Mouse (Mus musculus) limb, embryonic 10.5 days (tissue): ENCODE results near the gene Wfdc9. TPM values are rescaled to one million over a fixed set of nuclear protein-coding genes. Genes with fewer than 3 reads are reported as not detected.
A peak's percentile ranks its signal among the peaks of the same experiment; 100 is the strongest.

Experiments used
- DNase-seq: peaks from one replicate; pipeline ENCODE4 v3.0.0-alpha.2; 2017; ENCODE audit warnings: low spot score
- H3K27ac ChIP-seq: fragments of 300-500 bp; sonication (generic); 2 replicates; pipeline ENCODE4 v1.5.1; 2016; ENCODE audit warnings: mild to moderate bottlenecking
- H3K27me3 ChIP-seq: fragments of 300-500 bp; sonication (generic); 2 replicates; pipeline ENCODE4 v1.6.1; 2016; ENCODE audit warnings: low read depth, mild to moderate bottlenecking; ENCODE audit not compliant: poor library complexity, severe bottlenecking
- H3K36me3 ChIP-seq: fragments of 300-500 bp; sonication (generic); 2 replicates; pipeline ENCODE4 v1.6.1; 2016; ENCODE audit warnings: mild to moderate bottlenecking, moderate library complexity
- H3K4me1 ChIP-seq: fragments of 300-500 bp; sonication (generic); 2 replicates; pipeline ENCODE4 v1.6.1; 2016
- H3K4me3 ChIP-seq: fragments of 300-500 bp; sonication (generic); 2 replicates; pipeline ENCODE4 v1.5.1; 2016; ENCODE audit warnings: mild to moderate bottlenecking, moderate library complexity
- H3K9me3 ChIP-seq: fragments of 300-500 bp; sonication (generic); replicated peaks from 2 replicates; pipeline ENCODE4 v1.6.1; 2016; ENCODE audit warnings: mild to moderate bottlenecking
- WGBS: fragments of 180-500 bp; shearing (Covaris S2); methylation state at CpG from one replicate; pipeline ENCODE4 v1.1.7; 2016; 5-methylcytosine and 5-hydroxymethylcytosine counted together
- polyA plus RNA-seq: library from polyadenylated mRNA; unstranded; fragments of >200 nt; fragmentation: Nextera tagmentation; extraction: Ambion mirVana; gene quantifications from 2 replicates; pipeline ENCODE4 v1.2.1, GENCODE M21; 2016

Wfdc9 gene
- not detected in 2 replicates for polyA plus RNA-seq

DNA sequence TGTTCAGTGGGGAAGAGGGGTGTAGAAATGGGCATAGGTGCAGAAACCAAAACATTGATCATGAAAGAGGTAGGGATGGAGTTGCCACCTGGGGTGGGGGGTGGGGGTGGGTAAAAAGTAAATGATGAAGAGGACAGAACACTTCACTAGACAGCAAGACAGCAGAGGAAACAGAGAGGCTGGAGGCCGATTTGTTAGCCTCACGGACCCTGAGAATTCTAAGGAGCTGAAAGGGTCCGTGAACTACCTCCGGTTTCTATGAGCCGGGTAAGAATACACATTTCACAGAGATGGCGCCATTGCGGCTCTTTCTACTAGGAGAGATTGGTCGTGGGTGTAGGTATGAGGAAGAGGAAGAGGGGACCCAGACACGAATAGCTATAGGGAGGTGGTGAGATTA is at the start of gene Wfdc9:
Gene Wfdc9 (minus strand): TSS at position 101 of the 400 bp plus-strand sequence.
- H3K27ac ChIP-seq: no peak within 1 kb of the TSS
- 84% methylated on average over 9 of the region's 9 CpGs for WGBS
- no peak within 1 kb of the TSS for H3K4me3 ChIP-seq
- no peak for DNase-seq
- H3K4me1 ChIP-seq: no peaks in the 10 kb centered on the region
- no peaks in the 10 kb centered on the region for H3K36me3 ChIP-seq
- 0 out of 2 replicates have a peak, but pooled peaks cover 4% of the 10 kb centered on the region for H3K27me3 ChIP-seq
- H3K9me3 ChIP-seq: no peaks in the 10 kb centered on the region

DNA sequence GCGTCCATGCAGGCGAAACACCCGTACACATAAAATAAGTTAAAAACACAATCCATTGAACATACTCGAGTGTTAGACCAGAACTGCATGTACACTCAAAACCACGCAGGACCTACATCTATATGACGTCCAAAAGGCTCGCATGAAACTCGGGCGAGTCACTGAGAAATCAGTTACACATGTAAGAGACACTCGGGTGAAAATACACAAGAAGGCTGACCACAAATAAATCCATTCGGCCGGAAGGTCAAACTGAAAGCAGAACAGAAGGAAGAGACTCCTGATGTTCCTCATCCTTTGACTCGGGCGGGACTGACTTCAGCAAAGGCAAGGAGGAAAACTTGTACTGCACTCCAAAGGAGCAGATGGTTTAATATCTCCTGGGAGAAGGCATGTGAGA is 49.6 kb upstream of the Wfdc9 start:
- WGBS: 94% methylated on average over 14 of the region's 14 CpGs
- Histone ChIP-seq H3K27me3 (no peaks in the 10 kb centered on the region), H3K27ac (no peak overlapping the region), H3K4me3 (no peak overlapping the region), H3K4me1 (no peaks in the 10 kb centered on the region), H3K36me3 (no peaks in the 10 kb centered on the region), H3K9me3 (no peaks in the 10 kb centered on the region)
- no peak for DNase-seq

DNA sequence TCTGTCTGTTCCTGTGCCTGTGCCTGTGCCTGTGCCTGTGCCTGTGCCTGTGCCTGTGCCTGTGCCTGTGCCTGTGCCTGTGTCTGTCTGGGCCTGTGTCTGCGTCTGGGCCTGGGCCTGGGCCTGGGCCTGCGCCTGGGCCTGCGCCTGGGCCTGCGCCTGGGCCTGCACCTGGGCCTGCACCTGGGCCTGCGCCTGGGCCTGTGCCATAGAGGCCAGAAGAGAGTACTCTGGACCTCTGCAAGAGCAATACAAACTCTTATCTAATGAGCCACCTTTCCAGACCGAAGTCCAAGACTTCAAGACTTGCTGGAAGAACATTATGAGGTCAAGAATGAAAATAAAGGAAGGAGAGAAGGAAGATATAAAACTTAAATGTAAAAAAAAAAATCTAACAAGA is 48.9 kb upstream of the Wfdc9 start:
- no peaks in the 10 kb centered on the region for H3K36me3 ChIP-seq
- H3K9me3 ChIP-seq: no peaks in the 10 kb centered on the region
- no peak overlapping the region for H3K4me3 ChIP-seq
- WGBS: 92% methylated on average over 6 of the region's 6 CpGs
- no peaks in the 10 kb centered on the region for H3K4me1 ChIP-seq
- no peak for DNase-seq
- no peaks in the 10 kb centered on the region for H3K27me3 ChIP-seq
- no peak overlapping the region for H3K27ac ChIP-seq

DNA sequence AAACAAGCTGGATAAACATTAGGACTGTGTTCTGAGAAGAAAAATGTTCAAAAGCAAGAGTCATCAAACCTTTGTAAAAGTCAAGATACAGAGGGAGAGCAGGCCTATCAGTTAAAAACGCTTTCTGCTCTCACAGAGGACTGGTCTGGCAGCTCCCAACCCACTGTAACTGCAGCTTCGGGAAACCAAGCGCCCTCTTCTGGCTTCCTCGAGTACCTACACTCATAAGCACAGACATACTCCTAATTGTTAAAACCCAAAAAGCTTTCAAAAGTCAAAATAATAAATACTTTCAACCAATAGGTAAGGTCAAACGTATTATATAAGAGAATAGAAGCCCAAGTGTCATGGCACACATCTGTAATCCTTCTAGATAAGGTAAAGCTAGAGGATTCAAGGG is 47.9 kb upstream of the Wfdc9 start:
- no peaks in the 10 kb centered on the region for H3K9me3 ChIP-seq
- H3K27ac ChIP-seq: no peak overlapping the region
- DNase-seq: no peak
- 83% methylated on average over 5 of the region's 5 CpGs for WGBS
- no peak overlapping the region for H3K4me3 ChIP-seq
- H3K4me1 ChIP-seq: no peaks in the 10 kb centered on the region
- H3K27me3 ChIP-seq: no peaks in the 10 kb centered on the region
- no peaks in the 10 kb centered on the region for H3K36me3 ChIP-seq

DNA sequence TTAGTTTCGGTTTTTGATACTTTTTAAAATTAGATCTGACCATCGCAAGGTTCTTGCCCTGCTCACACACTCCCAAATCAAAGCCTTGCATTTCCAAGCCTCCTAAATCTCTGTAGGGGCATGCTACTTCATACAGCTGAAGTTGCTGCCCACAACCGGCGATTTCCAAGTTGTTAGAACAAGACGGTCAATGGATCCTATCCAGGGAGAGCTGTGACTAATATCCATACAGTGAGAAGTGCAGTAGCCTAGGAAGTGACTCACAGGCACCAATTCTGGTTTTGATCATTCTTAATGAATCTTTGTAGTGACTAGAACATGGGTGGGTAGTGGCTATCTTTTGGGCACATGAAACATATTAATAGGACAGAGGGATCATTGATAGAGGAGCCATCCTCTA is 45.4 kb upstream of the Wfdc9 start:
- 92% methylated on average over 5 of the region's 5 CpGs for WGBS

DNA sequence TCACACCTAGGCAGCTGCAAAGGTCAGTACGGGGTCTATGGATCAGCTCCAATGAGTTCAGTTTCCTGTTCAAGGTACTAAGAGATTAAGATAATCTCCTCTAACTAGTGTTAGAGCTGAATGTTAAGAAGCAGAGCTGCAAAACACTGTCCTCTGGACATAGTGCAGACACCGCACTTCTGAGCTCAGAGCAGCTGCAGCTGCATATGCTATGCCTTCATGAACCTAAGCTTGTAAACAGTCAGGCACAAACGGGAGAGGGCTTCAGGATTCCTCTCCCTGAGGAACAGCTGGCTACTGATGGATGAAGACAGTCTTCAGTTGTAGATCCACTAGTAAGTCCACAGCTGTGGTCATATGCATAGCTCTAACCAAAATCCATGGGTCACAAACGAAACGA is 44.6 kb upstream of the Wfdc9 start:
- no peaks in the 10 kb centered on the region for H3K27me3 ChIP-seq
- no peaks in the 10 kb centered on the region for H3K9me3 ChIP-seq
- H3K4me1 ChIP-seq: no peaks in the 10 kb centered on the region
- H3K36me3 ChIP-seq: no peaks in the 10 kb centered on the region
- WGBS: 79% methylated on average over 5 of the region's 5 CpGs
- no peak overlapping the region for H3K27ac ChIP-seq
- DNase-seq: no peak
- no peak overlapping the region for H3K4me3 ChIP-seq

More for the DNA sequence above, 45.4 kb upstream of the Wfdc9 start:
- H3K27me3 ChIP-seq: no peaks in the 10 kb centered on the region
- H3K4me3 ChIP-seq: no peak overlapping the region
- H3K4me1 ChIP-seq: no peaks in the 10 kb centered on the region
- H3K36me3 ChIP-seq: no peaks in the 10 kb centered on the region
- H3K9me3 ChIP-seq: no peaks in the 10 kb centered on the region
- no peak for DNase-seq
- no peak overlapping the region for H3K27ac ChIP-seq

DNA sequence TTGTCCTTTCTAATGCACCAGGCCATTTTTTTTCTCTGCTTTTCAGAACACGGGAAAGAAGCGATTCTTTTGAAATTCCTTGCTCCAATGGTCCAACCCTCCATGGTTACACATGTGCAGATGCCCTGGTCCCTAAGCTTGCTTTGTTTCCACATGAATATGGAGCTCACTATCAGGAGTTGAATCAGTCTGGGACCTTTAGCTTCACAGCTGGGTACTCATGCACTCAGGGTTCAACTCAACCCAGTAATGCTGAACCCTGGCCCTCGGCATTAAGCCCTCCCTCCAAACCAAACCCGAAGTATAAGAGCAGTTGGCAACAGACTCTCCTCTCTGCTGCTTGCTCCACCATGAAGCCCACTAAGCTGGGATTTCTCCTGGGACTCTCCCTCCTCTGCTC is 41.8 kb upstream of the Wfdc9 start, which contains the start of gene Spint4:
Gene Spint4 (plus strand): TSS at position 301 of the 400 bp plus-strand sequence.
- no peak within 1 kb of the TSS for H3K4me3 ChIP-seq
- DNase-seq: no peak
- no peak within 1 kb of the TSS for H3K27ac ChIP-seq
- H3K9me3 ChIP-seq: no peaks in the 10 kb centered on the region
- H3K36me3 ChIP-seq: no peaks in the 10 kb centered on the region
- no peaks in the 10 kb centered on the region for H3K4me1 ChIP-seq
- no peaks in the 10 kb centered on the region for H3K27me3 ChIP-seq
- 84% methylated on average over 4 of the region's 4 CpGs for WGBS

DNA sequence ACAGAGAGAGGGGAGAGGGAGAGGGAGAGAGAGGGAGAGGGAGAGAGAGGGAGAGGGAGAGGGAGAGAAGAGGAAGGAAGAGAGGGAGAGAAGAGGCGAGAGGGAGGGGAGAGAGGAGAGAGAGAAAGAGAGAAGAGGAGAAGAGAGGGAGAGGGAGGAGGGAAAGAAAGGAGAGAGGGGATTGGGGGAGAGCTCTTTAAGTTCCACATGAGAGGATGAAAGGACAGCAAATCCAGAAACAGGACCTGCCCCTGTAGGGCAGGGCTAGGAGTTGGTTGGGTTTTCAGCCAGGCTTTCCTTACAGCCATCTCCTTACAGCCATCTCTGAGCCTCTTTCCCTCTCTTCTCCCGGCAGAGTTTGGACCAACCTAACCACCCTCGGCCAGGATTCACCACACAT is 28.4 kb upstream of the Wfdc9 start, which contains the start of gene Wfdc13:
Gene Wfdc13 (plus strand): TSS at position 301 of the 400 bp plus-strand sequence.
- H3K27ac ChIP-seq: no peak within 1 kb of the TSS
- H3K4me3 ChIP-seq: no peak within 1 kb of the TSS
- WGBS: 76% methylated on average over 3 of the region's 3 CpGs
- no peaks in the 10 kb centered on the region for H3K27me3 ChIP-seq
- 0 out of 2 replicates have a peak, but pooled peaks cover 3% of the 10 kb centered on the region for H3K4me1 ChIP-seq
- no peaks in the 10 kb centered on the region for H3K36me3 ChIP-seq
- no peaks in the 10 kb centered on the region for H3K9me3 ChIP-seq
- DNase-seq: no peak

DNA sequence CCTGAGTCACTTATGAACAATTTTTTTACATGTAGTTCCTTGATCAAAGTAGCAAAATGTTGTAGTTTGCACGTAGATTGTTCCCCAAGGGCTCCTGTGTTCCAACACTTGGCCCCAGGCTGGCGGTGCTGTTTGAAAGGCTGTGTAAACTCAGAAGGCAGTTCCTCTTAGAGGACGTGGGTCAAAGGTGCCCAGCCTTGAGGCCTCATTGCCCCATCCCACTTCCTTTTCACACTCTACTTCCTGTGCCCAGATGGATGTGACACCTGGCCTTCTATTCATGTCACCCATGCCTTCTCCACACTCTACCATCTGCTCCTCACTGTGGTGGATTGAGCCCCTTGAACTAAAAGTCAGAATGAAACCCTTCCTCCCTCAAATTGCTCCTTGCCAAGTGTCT is 23.5 kb upstream of the Wfdc9 start:
- Histone ChIP-seq H3K27me3 (no peaks in the 10 kb centered on the region), H3K4me3 (no peak overlapping the region), H3K4me1 (peaks cover 13% of the 10 kb centered on the region), H3K9me3 (no peaks in the 10 kb centered on the region), H3K27ac (no peak overlapping the region), H3K36me3 (no peaks in the 10 kb centered on the region)
- 40% methylated on average over 3 of the region's 3 CpGs for WGBS
- DNase-seq: no peak

DNA sequence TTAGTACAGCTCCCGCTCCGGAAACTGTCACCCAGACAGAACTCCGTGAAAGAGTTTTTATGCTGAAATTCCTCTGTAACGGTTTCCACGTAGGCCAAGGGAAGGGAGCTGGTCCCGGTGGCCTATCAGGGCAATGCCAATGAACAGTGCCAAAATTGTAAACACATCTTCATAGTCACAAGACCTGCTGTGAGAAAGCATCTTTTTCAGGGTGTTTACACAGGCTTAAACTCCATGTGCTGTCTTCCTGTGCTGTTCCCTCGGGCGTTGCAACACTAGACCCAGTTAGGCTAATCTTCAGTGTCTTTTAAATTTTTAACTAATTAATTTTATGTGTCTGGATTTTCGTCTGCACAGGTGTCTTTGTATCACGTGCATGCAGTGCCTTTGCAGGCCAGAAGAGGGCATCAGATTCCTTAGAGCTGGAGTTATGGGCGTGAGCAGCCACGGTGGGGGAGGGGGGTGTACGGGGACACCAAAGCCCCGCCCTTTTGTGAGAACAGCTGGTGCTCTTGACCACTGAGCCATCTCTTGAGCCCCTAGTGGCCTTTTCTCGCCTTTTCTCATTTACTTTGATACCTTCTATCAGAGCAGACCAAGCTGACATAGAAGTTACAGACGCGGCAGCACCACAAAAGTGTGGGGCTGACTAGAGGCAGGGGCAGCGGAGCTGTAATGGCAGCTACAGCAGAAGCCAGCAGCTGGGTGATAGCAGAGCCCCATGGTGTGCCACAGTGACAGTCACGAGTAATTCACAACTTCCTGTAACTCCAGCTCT is 22.7 kb upstream of the Wfdc9 start:
- no peaks in the 10 kb centered on the region for H3K27me3 ChIP-seq
- H3K4me1 ChIP-seq: peaks cover 13% of the 10 kb centered on the region
- no peaks in the 10 kb centered on the region for H3K36me3 ChIP-seq
- H3K4me3 ChIP-seq: peak overlapping the region; percentile 40
- WGBS: 25% methylated on average over 19 of the region's 19 CpGs
- H3K27ac ChIP-seq: no peak overlapping the region; the same call in 1 of the 2 replicates
- peak; percentile 85 for DNase-seq
- H3K9me3 ChIP-seq: no peaks in the 10 kb centered on the region

DNA sequence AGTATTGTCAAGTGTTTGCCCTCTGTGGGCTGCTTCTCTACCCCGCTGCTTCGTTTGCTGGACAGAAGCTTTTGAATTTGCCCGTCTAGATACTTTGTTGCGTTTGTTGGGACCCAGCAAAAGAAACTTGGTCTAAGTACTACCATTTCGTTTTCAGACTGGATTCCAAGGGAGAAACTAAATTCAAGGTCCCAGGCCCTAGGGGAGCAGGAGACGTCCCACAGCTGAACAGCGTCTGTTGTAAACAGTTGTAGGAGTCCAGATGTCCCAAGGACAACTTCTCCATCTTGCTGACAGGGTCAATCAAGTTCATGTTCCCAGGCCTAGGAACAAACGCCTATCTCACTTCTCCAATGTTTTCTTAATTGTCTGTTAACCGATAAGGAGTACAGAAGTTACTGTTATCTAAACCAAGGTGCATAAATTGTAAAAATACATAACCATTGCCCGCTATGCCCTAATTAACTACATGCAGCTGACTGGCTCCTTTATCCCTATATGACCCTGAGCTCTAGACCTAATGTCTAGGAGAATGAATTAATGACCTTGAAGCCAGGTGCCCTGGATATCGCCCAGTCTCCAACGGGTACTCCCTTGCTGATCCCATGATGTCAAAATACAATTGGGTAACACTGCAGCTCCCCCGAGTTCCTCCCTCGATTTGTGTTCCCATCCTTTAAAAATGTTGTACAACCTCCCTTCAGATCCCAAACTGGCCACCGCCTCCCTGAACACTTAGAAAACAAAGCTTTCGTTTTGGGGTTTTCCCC is 20.7 kb upstream of the Wfdc9 start:
- Histone ChIP-seq H3K4me1 (peaks cover 13% of the 10 kb centered on the region), H3K4me3 (no peak overlapping the region)
- WGBS: 86% methylated on average over 16 of the region's 16 CpGs

DNA sequence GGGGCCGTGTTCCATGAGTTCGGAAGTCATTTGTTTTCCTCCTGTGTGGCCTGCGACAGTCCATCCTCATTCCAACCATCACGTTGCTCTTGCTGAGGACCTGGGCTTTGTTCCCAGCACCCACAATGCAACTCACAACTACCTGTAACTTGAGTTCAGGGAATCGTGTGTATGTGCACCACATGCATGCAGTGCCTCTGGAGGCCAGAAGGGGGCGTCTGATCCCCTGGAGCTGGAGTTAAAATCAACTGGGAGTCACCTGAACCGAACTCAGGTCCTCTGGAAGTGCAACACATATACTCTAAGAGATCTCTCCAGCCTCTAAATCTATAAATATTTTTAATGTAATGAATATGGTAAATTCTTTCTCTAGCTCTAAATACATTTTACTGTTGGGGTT is 19.7 kb upstream of the Wfdc9 start:
- no peaks in the 10 kb centered on the region for H3K9me3 ChIP-seq
- H3K27me3 ChIP-seq: no peaks in the 10 kb centered on the region
- H3K36me3 ChIP-seq: no peaks in the 10 kb centered on the region
- no peak overlapping the region for H3K27ac ChIP-seq
- peaks cover 13% of the 10 kb centered on the region for H3K4me1 ChIP-seq
- WGBS: 81% methylated on average over 7 of the region's 7 CpGs
- no peak for DNase-seq
- H3K4me3 ChIP-seq: no peak overlapping the region

More for the DNA sequence above, 20.7 kb upstream of the Wfdc9 start:
- no peaks in the 10 kb centered on the region for H3K27me3 ChIP-seq
- no peak overlapping the region for H3K27ac ChIP-seq
- no peaks in the 10 kb centered on the region for H3K36me3 ChIP-seq
- DNase-seq: no peak
- no peaks in the 10 kb centered on the region for H3K9me3 ChIP-seq

DNA sequence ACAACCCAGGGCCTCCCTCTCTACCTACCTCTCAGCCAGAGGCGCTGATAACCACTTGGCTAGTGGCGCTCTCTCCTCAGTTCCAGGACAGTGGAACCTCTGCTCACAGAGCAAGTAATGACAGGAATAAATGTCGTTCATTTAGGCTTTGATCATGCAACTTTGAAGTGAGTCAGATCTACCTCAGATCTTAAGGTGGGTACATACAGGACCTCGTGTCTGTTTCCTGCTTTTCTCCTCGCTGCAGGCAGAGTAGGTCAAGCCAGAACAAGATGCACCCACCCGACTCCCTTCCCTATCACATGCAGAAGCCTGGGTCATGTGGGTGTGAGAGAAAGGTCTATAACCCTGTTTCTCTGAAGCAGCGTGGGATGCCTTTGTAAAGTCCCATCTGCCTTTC is 17.6 kb upstream of the Wfdc9 start, which contains the start of gene Wfdc11:
Gene Wfdc11 (minus strand): TSS at position 101 of the 400 bp plus-strand sequence.
- Histone ChIP-seq H3K9me3 (no peaks in the 10 kb centered on the region), H3K27me3 (no peaks in the 10 kb centered on the region), H3K27ac (no peak within 1 kb of the TSS), H3K36me3 (no peaks in the 10 kb centered on the region), H3K4me1 (peaks cover 4% of the 10 kb centered on the region), H3K4me3 (no peak within 1 kb of the TSS)
- no peak for DNase-seq
- 81% methylated on average over 7 of the region's 7 CpGs for WGBS
